Mouse (Mus musculus): ENCODE data around the gene Ccnf.

DNA sequence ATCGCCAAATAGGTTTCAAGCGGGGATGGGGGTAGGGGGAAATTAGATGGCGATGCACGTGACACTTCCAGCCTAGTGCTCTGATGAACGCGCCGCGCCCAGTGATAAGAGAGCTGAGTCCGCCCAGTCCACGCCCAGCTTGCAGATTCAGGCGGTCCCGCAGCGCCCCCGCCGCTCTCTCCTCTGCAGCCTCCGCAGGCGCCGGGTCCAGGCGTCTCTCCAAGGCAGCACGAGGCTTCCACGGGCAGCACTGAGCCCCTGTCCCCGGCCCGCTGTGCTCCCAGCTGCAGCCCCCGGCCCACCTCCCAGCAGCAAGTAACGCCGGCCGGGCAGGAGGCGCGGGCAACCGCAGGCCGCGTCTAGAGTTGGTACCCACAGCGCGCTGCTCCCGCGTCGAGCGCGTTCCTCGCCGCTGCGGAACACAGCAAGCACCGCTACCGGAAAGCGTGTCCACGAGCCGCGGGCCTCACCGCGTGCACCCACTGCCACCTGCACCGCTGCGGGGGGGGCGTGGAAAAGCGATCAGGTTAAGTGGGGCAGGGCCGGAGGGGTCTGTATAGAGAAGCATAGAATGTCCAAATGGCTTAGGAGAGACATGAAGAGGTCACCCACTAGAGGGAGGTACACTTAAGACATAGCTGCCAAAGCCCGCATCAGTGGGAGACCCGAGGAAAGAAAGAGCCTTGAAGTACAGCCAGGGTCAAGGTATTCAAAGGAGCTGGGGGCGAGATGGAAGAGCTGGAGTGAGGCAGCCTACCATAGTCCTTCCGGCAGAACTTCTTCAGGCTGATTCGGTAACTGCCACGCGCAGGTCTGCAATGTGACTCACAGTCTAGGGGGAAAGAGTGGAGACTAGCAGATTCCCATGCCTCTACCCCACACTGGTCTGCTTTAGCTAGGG is 44.6 kb downstream of the Ccnf start:
- TF ChIP-seq POLR2A (IDR thresholded peaks at IDR 0.05; ENCODE audit: extremely low read depth, insufficient read depth, low read length) (0 out of 2 replicates have a peak, but pooled peaks have one; percentile 33), CTCF (IDR thresholded peaks at IDR 0.05; ENCODE audit: extremely low read depth, insufficient read depth, low read length) (no peak)
